Mouse (Mus musculus) forebrain, embryonic 14.5 days (tissue): ENCODE results near the gene Tbc1d22b. TPM values are rescaled to one million over a fixed set of nuclear protein-coding genes. Genes with fewer than 3 reads are reported as not detected.
A peak's percentile ranks its signal among the peaks of the same experiment; 100 is the strongest.

ENCODE experiments used
- ATAC-seq: fragments of 200-750 bp; cut with Nextera tagmentation; 2 replicates; pipeline ENCODE4 v1.8.0; 2017; ENCODE audit warnings: mild to moderate bottlenecking, moderate library complexity
- DNase-seq: peaks from one replicate; pipeline ENCODE4 v3.0.0-alpha.2; 2015; ENCODE audit warnings: low spot score
- H3K27ac ChIP-seq: fragments of 300-500 bp; sonication (generic); 2 replicates; pipeline ENCODE4 v1.5.1; 2014; ENCODE audit warnings: low read depth, mild to moderate bottlenecking, control low read depth, low read length, moderate library complexity
- H3K27me3 ChIP-seq: fragments of 300-500 bp; sonication (generic); replicated peaks from 2 replicates; pipeline ENCODE4 v1.6.1; 2014; ENCODE audit warnings: low read length, control low read depth, mixed read lengths; ENCODE audit not compliant: control insufficient read depth, insufficient read depth
- H3K36me3 ChIP-seq: fragments of 300-500 bp; sonication (generic); 2 replicates; pipeline ENCODE4 v1.6.1; 2014; ENCODE audit warnings: low read length, control low read depth; ENCODE audit not compliant: control insufficient read depth, insufficient read depth
- H3K4me1 ChIP-seq: fragments of 300-500 bp; sonication (generic); 2 replicates; pipeline ENCODE4 v1.6.1; 2014; ENCODE audit warnings: antibody characterized with exemption, low read length, control low read depth; ENCODE audit not compliant: control insufficient read depth, insufficient read depth
- H3K4me2 ChIP-seq: fragments of 300-500 bp; sonication (generic); 2 replicates; pipeline ENCODE4 v1.6.1; 2014; ENCODE audit warnings: mild to moderate bottlenecking, control low read depth, low read length
- H3K4me3 ChIP-seq: fragments of 300-500 bp; sonication (generic); 2 replicates; pipeline ENCODE4 v1.5.1; 2014; ENCODE audit warnings: low read depth, low read length, control low read depth
- H3K9ac ChIP-seq: fragments of 300-500 bp; sonication (generic); 2 replicates; pipeline ENCODE4 v1.6.1; 2014; ENCODE audit warnings: mild to moderate bottlenecking, low read length, control low read depth, moderate library complexity
- H3K9me3 ChIP-seq: fragments of 300-500 bp; sonication (generic); replicated peaks from 2 replicates; pipeline ENCODE4 v1.6.1; 2016; ENCODE audit warnings: low read length, control low read depth, mixed read lengths; ENCODE audit not compliant: control insufficient read depth
- WGBS: fragments of 180-500 bp; shearing (Covaris S2); extraction: QIAGEN DNeasy Blood & Tissue Kit; methylation state at CpG from one replicate; pipeline ENCODE4 v1.1.7; 2014; 5-methylcytosine and 5-hydroxymethylcytosine counted together
- polyA plus RNA-seq: library from polyadenylated mRNA; unstranded; fragments of >200 nt; fragmentation: Nextera tagmentation; extraction: Ambion mirVana; gene quantifications from 2 replicates; pipeline ENCODE4 v1.2.1, GENCODE M21; 2014

Tbc1d22b gene
- 18.4 and 21.3 TPM in 2 replicates for polyA plus RNA-seq

DNA sequence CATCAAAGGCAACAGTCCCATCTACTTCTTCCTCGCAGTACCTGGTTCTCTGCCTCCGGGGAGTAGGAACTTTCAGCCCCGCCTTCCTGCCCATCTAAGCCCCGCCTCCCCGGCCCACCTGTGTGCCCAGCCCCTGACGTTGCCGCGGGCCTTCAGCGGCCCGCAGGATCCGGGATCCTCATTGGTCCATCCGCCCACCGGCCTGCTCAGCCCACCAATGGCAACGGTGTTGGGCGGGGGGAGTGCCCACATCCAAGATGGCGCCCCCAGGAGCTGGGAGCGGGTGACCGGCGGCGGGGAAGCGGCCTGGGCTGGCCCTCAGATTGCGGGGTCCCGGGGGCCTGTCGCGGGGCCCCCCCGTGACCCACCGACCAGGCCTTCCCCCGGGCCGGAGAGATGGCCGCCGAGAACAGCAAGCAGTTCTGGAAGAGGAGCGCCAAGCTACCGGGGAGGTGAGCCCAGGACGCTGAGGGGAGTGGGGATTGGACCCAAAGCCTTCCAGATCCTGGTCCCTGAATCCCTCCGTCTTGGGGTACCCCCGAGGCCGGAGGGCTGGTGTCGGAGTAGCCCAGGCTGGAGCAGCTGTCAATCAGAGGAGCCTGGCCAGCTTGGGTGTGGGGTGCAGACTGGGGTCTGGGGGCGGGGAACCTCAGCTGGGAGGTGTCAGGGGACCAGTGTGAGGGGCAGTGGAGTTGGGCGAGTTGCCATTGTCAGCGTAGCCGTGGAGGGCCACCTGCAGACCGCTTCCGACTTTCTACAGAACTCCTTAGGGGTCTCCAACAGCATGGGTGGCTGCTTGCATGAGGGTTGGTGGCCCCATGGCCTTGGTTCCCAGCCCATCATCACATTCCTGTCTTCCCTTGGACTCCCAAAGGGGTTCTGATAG, at the start of gene Tbc1d22b, which contains the start of gene Gm17657:
Tbc1d22b (plus strand) TSS at position 243 of the 886 bp plus-strand sequence.
Gm17657 (minus strand) TSS at position 96 of the 886 bp plus-strand sequence.
- peak within 1 kb of the TSS; percentile 94 for H3K4me3 ChIP-seq
- no peaks in the 10 kb centered on the region for H3K9me3 ChIP-seq
- H3K9ac ChIP-seq = peak within 1 kb of the TSS; percentile 95
- peak within 1 kb of the TSS; percentile 98 for H3K4me2 ChIP-seq
- WGBS = 1% methylated on average over 44 of the region's 44 CpGs
- H3K4me1 ChIP-seq = peaks cover 13% of the 10 kb centered on the region
- DNase-seq (peak; percentile 97), ATAC-seq (peak; percentile 100)
- 0 out of 2 replicates have a peak within 1 kb of the TSS, but pooled peaks have one; percentile 21 for H3K27ac ChIP-seq
- H3K27me3 ChIP-seq = no peaks in the 10 kb centered on the region
- no peaks in the 10 kb centered on the region for H3K36me3 ChIP-seq

GRCm38 (mm10) chr17:29500243-29500740, 49.3 kb upstream of the Tbc1d22b start:
- H3K4me3 ChIP-seq = no peak overlapping the region
- no peaks in the 10 kb centered on the region for H3K36me3 ChIP-seq
- H3K27me3 ChIP-seq = no peaks in the 10 kb centered on the region
- DNase-seq = no peak
- no peak overlapping the region for H3K27ac ChIP-seq
- H3K4me1 ChIP-seq = 0 out of 2 replicates have a peak, but pooled peaks cover 2% of the 10 kb centered on the region
- WGBS = 81% methylated on average over 7 of the region's 7 CpGs
- no peak overlapping the region for H3K4me2 ChIP-seq
- H3K9ac ChIP-seq = no peak overlapping the region
- H3K9me3 ChIP-seq = no peaks in the 10 kb centered on the region
- ATAC-seq = no peak

- Histone ChIP-seq H3K4me1 (0 out of 2 replicates have a peak, but pooled peaks cover 2% of the 10 kb centered on the region), H3K4me3 (no peak overlapping the region), H3K9ac (no peak overlapping the region), H3K27ac (no peak overlapping the region), H3K36me3 (no peaks in the 10 kb centered on the region), H3K27me3 (no peaks in the 10 kb centered on the region), H3K4me2 (no peak overlapping the region), H3K9me3 (no peaks in the 10 kb centered on the region)
- 81% methylated on average over 17 of the region's 17 CpGs for WGBS
- DNase-seq (no peak), ATAC-seq (no peak)
Observed at GRCm38 (mm10) chr17:29500802-29501469, 48.6 kb upstream of the Tbc1d22b start.

DNA sequence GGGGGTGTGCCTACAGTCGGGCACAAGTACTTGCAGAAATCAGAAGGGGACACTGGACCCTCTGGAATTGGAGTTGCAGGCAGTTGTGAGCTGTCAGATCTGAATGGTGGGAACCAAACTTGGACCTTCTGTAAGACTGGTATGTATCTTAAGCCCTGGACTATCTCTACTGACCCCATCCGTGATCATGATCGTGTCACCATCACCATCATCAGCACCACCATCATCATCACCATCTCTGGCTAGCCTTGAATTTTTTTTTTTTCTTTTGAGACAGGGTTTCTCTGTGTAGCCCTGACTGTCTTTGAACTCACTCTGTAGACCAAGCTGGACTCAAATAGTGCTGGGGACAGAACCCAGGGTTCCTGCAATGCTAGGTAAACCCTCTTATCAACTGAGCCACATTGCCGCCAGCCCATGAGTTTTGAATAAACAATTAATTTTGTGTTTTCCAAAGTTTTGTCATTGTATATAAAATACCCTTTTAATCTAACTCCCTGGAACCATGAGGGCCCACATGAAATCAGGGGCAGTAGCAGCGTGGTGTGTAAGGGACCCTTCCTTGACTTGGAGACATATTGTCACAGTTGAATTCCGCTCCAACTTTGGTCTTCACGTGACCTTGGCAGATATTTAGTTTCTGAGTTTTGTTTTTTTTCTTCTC, 47.4 kb upstream of the Tbc1d22b start:
- no peak overlapping the region for H3K9ac ChIP-seq
- ATAC-seq (no peak), DNase-seq (no peak)
- no peaks in the 10 kb centered on the region for H3K27me3 ChIP-seq
- no peak overlapping the region for H3K4me3 ChIP-seq
- H3K36me3 ChIP-seq = no peaks in the 10 kb centered on the region
- H3K4me2 ChIP-seq = no peak overlapping the region
- no peak overlapping the region for H3K27ac ChIP-seq
- 0 out of 2 replicates have a peak, but pooled peaks cover 2% of the 10 kb centered on the region for H3K4me1 ChIP-seq
- no peaks in the 10 kb centered on the region for H3K9me3 ChIP-seq
- WGBS = 81% methylated on average over 7 of the region's 7 CpGs

- no peak for DNase-seq
- Histone ChIP-seq H3K4me1 (0 out of 2 replicates have a peak, but pooled peaks cover 2% of the 10 kb centered on the region), H3K4me3 (no peak overlapping the region), H3K27ac (no peak overlapping the region), H3K36me3 (no peaks in the 10 kb centered on the region), H3K9me3 (no peaks in the 10 kb centered on the region), H3K4me2 (no peak overlapping the region), H3K9ac (no peak overlapping the region), H3K27me3 (no peaks in the 10 kb centered on the region)
- 19% methylated on average over 32 of the region's 32 CpGs for WGBS
- ATAC-seq = no peak
Observed at GRCm38 (mm10) chr17:29502669-29503665, 46.6 kb upstream of the Tbc1d22b start.

DNA sequence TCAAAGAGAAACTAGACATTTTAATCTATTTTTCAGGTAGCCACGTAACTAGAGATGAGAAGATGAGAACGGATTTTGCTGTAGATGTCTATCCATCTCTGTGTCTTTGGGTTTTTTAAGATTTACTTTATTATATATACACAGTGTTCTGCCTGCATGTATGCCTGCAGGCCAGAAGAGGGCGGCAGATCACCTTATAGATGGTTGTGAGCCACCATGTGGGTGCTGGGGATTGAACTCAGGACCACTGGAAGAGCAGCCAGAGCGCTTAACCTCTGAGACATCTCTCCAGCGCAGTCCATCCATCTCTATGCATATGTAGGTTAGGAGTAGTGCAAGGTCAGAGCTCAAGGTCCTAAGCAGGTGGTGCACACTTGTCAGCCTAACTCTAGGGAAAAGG, 45.9 kb upstream of the Tbc1d22b start:
- no peaks in the 10 kb centered on the region for H3K36me3 ChIP-seq
- 76% methylated on average over 5 of the region's 5 CpGs for WGBS

GRCm38 (mm10) chr17:29508927-29509608, 40.5 kb upstream of the Tbc1d22b start:
- Histone ChIP-seq H3K36me3 (no peaks in the 10 kb centered on the region), H3K4me2 (no peak overlapping the region), H3K4me3 (no peak overlapping the region), H3K4me1 (no peaks in the 10 kb centered on the region), H3K9me3 (no peaks in the 10 kb centered on the region), H3K27ac (no peak overlapping the region), H3K9ac (no peak overlapping the region), H3K27me3 (no peaks in the 10 kb centered on the region)
- WGBS = 76% methylated on average over 12 of the region's 12 CpGs
- no peak for ATAC-seq
- DNase-seq = no peak

More for the DNA sequence above, 45.9 kb upstream of the Tbc1d22b start:
- Histone ChIP-seq H3K27me3 (no peaks in the 10 kb centered on the region), H3K4me1 (0 out of 2 replicates have a peak, but pooled peaks cover 2% of the 10 kb centered on the region), H3K4me3 (no peak overlapping the region), H3K27ac (no peak overlapping the region), H3K9ac (no peak overlapping the region), H3K9me3 (no peaks in the 10 kb centered on the region), H3K4me2 (no peak overlapping the region)
- ATAC-seq = no peak
- DNase-seq = no peak
